Mouse (Mus musculus) mammary gland, adult 2 months (tissue): ENCODE data around the gene Rpp40. TPM values are rescaled to one million over a fixed set of nuclear protein-coding genes. Genes with fewer than 3 reads are reported as not detected.

Experiments used
- polyA plus RNA-seq: library from polyadenylated mRNA; depleted of rRNA; stranded (reverse); fragments of >200 nt; gene quantifications from 2 replicates; pipeline ENCODE4 v1.2.3, GENCODE M21; 2012; ENCODE audit warnings: low replicate concordance; rRNA removed

Rpp40 gene
- 3.4 and 6.8 TPM in 2 replicates for polyA plus RNA-seq

GRCm38 (mm10) chr13:35905879-35906481 lies at the start of gene Rpp40:
Rpp40 (minus strand) TSS chr13:35906359.

Other genes starting within 250 kb of the Rpp40 start
- 2.8 and 6.7 TPM in 2 replicates for gene Cdyl, start 246.5 kb downstream of the Rpp40 start, polyA plus RNA-seq
- 0.04 and 0.07 TPM in 2 replicates for gene Ppp1r3g, start 52.5 kb upstream of the Rpp40 start, polyA plus RNA-seq
- 36.6 and 61.7 TPM in 2 replicates for gene Fars2, start 211.1 kb upstream of the Rpp40 start, polyA plus RNA-seq
- 3.6 and 4.1 TPM in 2 replicates for gene Lyrm4, start 211.2 kb upstream of the Rpp40 start, polyA plus RNA-seq